Mouse (Mus musculus) olfactory bulb, adult 2 months (tissue): Measurements from ENCODE around the gene Efcab14.

Experiments
- CTCF ChIP-seq: fragments of 200-500 bp; IDR thresholded peaks from 2 replicates; pipeline ENCODE4 v1.5.1; 2012; ENCODE audit warnings: low read depth, mild to moderate bottlenecking, low read length, moderate library complexity; ENCODE audit not compliant: insufficient read depth
- POLR2A ChIP-seq: fragments of 200-500 bp; IDR thresholded peaks from 2 replicates; pipeline ENCODE4 v1.6.1; 2012; ENCODE audit warnings: mild to moderate bottlenecking, low read depth, low read length, moderate library complexity; ENCODE audit not compliant: insufficient read depth

DNA sequence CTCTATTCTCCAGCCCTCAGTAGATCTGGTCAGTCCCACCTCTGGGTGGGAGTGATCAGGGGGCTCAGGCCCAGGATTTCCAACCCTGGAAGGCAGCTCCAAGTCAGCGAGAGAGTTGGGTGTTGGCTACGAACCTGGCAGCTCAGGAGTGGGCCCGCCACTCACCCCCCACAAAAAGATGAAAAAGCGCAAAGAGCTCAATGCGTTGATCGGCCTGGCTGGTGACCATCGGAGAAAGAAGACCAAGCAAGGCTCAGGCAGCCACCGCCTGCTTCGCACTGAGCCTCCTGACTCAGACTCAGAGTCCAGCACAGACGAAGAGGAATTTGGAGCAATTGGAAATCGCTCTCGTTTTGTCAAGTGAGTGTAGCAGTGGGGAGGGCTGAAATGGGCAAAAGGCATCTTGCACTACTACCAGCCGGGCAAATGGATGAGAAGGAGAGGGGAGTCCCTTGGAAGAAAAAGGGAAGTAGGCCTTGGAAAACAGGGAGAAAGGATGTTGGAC lies 989 bp downstream of the Efcab14 start:
- TF ChIP-seq POLR2A (no peak), CTCF (no peak)
